Mouse (Mus musculus): ENCODE measurements at regions not wholly inside any gene's neighbourhood (a gene's known extent, or its start where the extent isn't known, plus 50 kb on each side); places are given as distances from the start of the nearest gene placed in this dataset.

- TF ChIP-seq POLR2A (IDR thresholded peaks at IDR 0.05; ENCODE audit: borderline replicate concordance, low read depth, low read length) = no peak
- no peak for TF ChIP-seq CTCF (IDR thresholded peaks at IDR 0.05; ENCODE audit: low read depth, low read length)
- Histone ChIP-seq H3K27ac (ENCODE audit: insufficient read depth, low read depth, low read length) (no peak overlapping the region), H3K4me3 (ENCODE audit: insufficient read depth, low read length) (no peak overlapping the region), H3K4me1 (ENCODE audit: control insufficient read depth, insufficient read depth, low read length) (no peaks in the 10 kb centered on the region)
These were observed 285.3 kb downstream of the Prdm2 start for GRCm38 (mm10) chr4:142927328-142928108.

- TF ChIP-seq CTCF (IDR thresholded peaks at IDR 0.05; ENCODE audit: low read depth, low read length) (no peak), POLR2A (IDR thresholded peaks at IDR 0.05; ENCODE audit: borderline replicate concordance, low read depth, low read length) (no peak)
- Histone ChIP-seq H3K4me1 (ENCODE audit: control insufficient read depth, insufficient read depth, low read length) (no peaks in the 10 kb centered on the region), H3K27ac (ENCODE audit: insufficient read depth, low read depth, low read length) (no peak overlapping the region), H3K4me3 (ENCODE audit: insufficient read depth, low read length) (no peak overlapping the region)
These were observed 287.7 kb downstream of the Prdm2 start for GRCm38 (mm10) chr4:142925111-142925510.

GRCm38 (mm10) chr4:142909355-142909947 is 303.3 kb downstream of the Prdm2 start:
- TF ChIP-seq POLR2A (IDR thresholded peaks at IDR 0.05; ENCODE audit: borderline replicate concordance, low read depth, low read length) = no peak
- no peak for TF ChIP-seq CTCF (IDR thresholded peaks at IDR 0.05; ENCODE audit: low read depth, low read length)
- no peaks in the 10 kb centered on the region for H3K4me1 ChIP-seq (ENCODE audit: control insufficient read depth, insufficient read depth, low read length)
- H3K27ac ChIP-seq (ENCODE audit: insufficient read depth, low read depth, low read length) = no peak overlapping the region
- H3K4me3 ChIP-seq (ENCODE audit: insufficient read depth, low read length) = no peak overlapping the region

- TF ChIP-seq POLR2A (IDR thresholded peaks at IDR 0.05; ENCODE audit: borderline replicate concordance, low read depth, low read length) (no peak), CTCF (IDR thresholded peaks at IDR 0.05; ENCODE audit: low read depth, low read length) (no peak)
- no peaks in the 10 kb centered on the region for H3K4me1 ChIP-seq (ENCODE audit: control insufficient read depth, insufficient read depth, low read length)
- no peak overlapping the region for H3K27ac ChIP-seq (ENCODE audit: insufficient read depth, low read depth, low read length)
- H3K4me3 ChIP-seq (ENCODE audit: insufficient read depth, low read length) = no peak overlapping the region
These were observed 304.0 kb downstream of the Prdm2 start for GRCm38 (mm10) chr4:142908782-142909181.

GRCm38 (mm10) chr4:142903356-142904032 is 309.3 kb downstream of the Prdm2 start:
- H3K4me3 ChIP-seq (ENCODE audit: insufficient read depth, low read length) = no peak overlapping the region
- H3K4me1 ChIP-seq (ENCODE audit: control insufficient read depth, insufficient read depth, low read length) = no peaks in the 10 kb centered on the region
- no peak overlapping the region for H3K27ac ChIP-seq (ENCODE audit: insufficient read depth, low read depth, low read length)
- TF ChIP-seq POLR2A (IDR thresholded peaks at IDR 0.05; ENCODE audit: borderline replicate concordance, low read depth, low read length) = no peak
- TF ChIP-seq CTCF (IDR thresholded peaks at IDR 0.05; ENCODE audit: low read depth, low read length) = no peak

GRCm38 (mm10) chr4:142900792-142901191 is 312.0 kb downstream of the Prdm2 start:
- Histone ChIP-seq H3K27ac (ENCODE audit: insufficient read depth, low read depth, low read length) (no peak overlapping the region), H3K4me3 (ENCODE audit: insufficient read depth, low read length) (no peak overlapping the region), H3K4me1 (ENCODE audit: control insufficient read depth, insufficient read depth, low read length) (no peaks in the 10 kb centered on the region)
- TF ChIP-seq CTCF (IDR thresholded peaks at IDR 0.05; ENCODE audit: low read depth, low read length) = no peak
- TF ChIP-seq POLR2A (IDR thresholded peaks at IDR 0.05; ENCODE audit: borderline replicate concordance, low read depth, low read length) = no peak

GRCm38 (mm10) chr4:142898994-142899393 is 313.8 kb downstream of the Prdm2 start:
- no peak overlapping the region for H3K27ac ChIP-seq (ENCODE audit: insufficient read depth, low read depth, low read length)
- H3K4me3 ChIP-seq (ENCODE audit: insufficient read depth, low read length) = no peak overlapping the region
- no peaks in the 10 kb centered on the region for H3K4me1 ChIP-seq (ENCODE audit: control insufficient read depth, insufficient read depth, low read length)
- TF ChIP-seq CTCF (IDR thresholded peaks at IDR 0.05; ENCODE audit: low read depth, low read length) (no peak), POLR2A (IDR thresholded peaks at IDR 0.05; ENCODE audit: borderline replicate concordance, low read depth, low read length) (no peak)

GRCm38 (mm10) chr4:142890711-142891110 is 322.1 kb downstream of the Prdm2 start:
- TF ChIP-seq POLR2A (IDR thresholded peaks at IDR 0.05; ENCODE audit: borderline replicate concordance, low read depth, low read length) = no peak
- TF ChIP-seq CTCF (IDR thresholded peaks at IDR 0.05; ENCODE audit: low read depth, low read length) = no peak
- no peak overlapping the region for H3K4me3 ChIP-seq (ENCODE audit: insufficient read depth, low read length)
- H3K4me1 ChIP-seq (ENCODE audit: control insufficient read depth, insufficient read depth, low read length) = no peaks in the 10 kb centered on the region
- H3K27ac ChIP-seq (ENCODE audit: insufficient read depth, low read depth, low read length) = no peak overlapping the region

GRCm38 (mm10) chr4:142888891-142889290 is 323.9 kb downstream of the Prdm2 start:
- TF ChIP-seq CTCF (IDR thresholded peaks at IDR 0.05; ENCODE audit: low read depth, low read length) (no peak), POLR2A (IDR thresholded peaks at IDR 0.05; ENCODE audit: borderline replicate concordance, low read depth, low read length) (no peak)
- Histone ChIP-seq H3K4me3 (ENCODE audit: insufficient read depth, low read length) (no peak overlapping the region), H3K27ac (ENCODE audit: insufficient read depth, low read depth, low read length) (no peak overlapping the region), H3K4me1 (ENCODE audit: control insufficient read depth, insufficient read depth, low read length) (no peaks in the 10 kb centered on the region)

GRCm38 (mm10) chr4:142887876-142888275 is 324.9 kb downstream of the Prdm2 start:
- Histone ChIP-seq H3K4me3 (ENCODE audit: insufficient read depth, low read length) (no peak overlapping the region), H3K4me1 (ENCODE audit: control insufficient read depth, insufficient read depth, low read length) (no peaks in the 10 kb centered on the region), H3K27ac (ENCODE audit: insufficient read depth, low read depth, low read length) (no peak overlapping the region)
- no peak for TF ChIP-seq CTCF (IDR thresholded peaks at IDR 0.05; ENCODE audit: low read depth, low read length)
- no peak for TF ChIP-seq POLR2A (IDR thresholded peaks at IDR 0.05; ENCODE audit: borderline replicate concordance, low read depth, low read length)
